ENCODE assay signal across 19 mouse cellular contexts in the genomic region with DNA sequence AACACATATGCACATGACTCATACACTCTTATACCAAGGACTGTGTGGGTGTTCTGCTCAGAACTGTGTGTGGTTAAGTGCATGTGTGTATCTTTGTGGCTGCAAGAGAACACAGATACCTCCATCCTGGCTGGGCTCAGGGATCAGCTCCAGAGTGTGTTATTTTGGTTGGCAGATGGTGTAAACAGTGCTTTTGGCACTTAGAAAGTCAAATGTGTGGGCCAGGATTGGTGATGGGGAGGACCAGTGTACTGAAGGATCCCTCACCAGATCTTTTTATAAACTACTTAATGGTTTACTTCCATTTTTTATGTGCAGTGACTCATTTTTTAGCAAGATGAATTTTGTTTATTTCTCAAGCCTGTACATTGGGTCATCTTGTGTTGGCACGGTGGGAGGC. TPM values are rescaled to one million over a fixed set of nuclear protein-coding genes. Genes with fewer than 3 reads are reported as not detected.
DNase-seq lines count a peak whose midpoint lies in the region; ATAC-seq and TF ChIP-seq lines count a peak whose summit lies in the region.
"Had no signal": no experiment of that assay in that cellular context is flagged by ENCODE, and none has a peak within 500 bp of the region (broad histone marks: within the 10 kb centered on the region; RNA-seq: fewer than 3 reads in every experiment).

No protein-coding gene starts in this region.

- no peaks in the 10 kb centered on the region for H3K4me1 ChIP-seq in lung, postnatal 0 days (ENCODE audit: insufficient read depth, low read depth, low read length)
- H3K4me1 ChIP-seq in midbrain, embryonic 15.5 days: no peaks in the 10 kb centered on the region
- H3K4me1 ChIP-seq: forebrain, embryonic 10.5 days; hindbrain, embryonic 10.5 days had no signal

- 64% methylated on average over 1 of the region's 1 CpGs for WGBS in lung, postnatal 0 days
- 97% methylated on average over 1 of the region's 1 CpGs for WGBS in midbrain, embryonic 15.5 days

- TF ChIP-seq EP300 in lung, postnatal 0 days (IDR thresholded peaks at IDR 0.05): no peak; the same call in 1 of the 2 replicates

- H3K27ac ChIP-seq in lung, postnatal 0 days (ENCODE audit: low read length): no peak overlapping the region
- no peak overlapping the region for H3K27ac ChIP-seq in midbrain, embryonic 15.5 days
- H3K27ac ChIP-seq: embryonic facial prominence, embryonic 10.5 days; forebrain, embryonic 10.5 days; heart, adult 2 months; hindbrain, embryonic 10.5 days; hindbrain, embryonic 14.5 days had no signal

- H3K4me2 ChIP-seq in lung, postnatal 0 days (replicated peaks; ENCODE audit: low read depth, low read length): no peak overlapping the region
- H3K4me2 ChIP-seq in midbrain, embryonic 15.5 days: no peak overlapping the region
- H3K4me2 ChIP-seq: heart, embryonic 12.5 days; hindbrain, embryonic 14.5 days had no signal

- no peak for TF ChIP-seq CTCF in lung, postnatal 0 days (IDR thresholded peaks at IDR 0.05)

- 0 out of 2 replicates have a peak, but pooled peaks have one; percentile 16 for ATAC-seq in lung, postnatal 0 days
- no peak for ATAC-seq in midbrain, embryonic 15.5 days (replicated peaks)
- ATAC-seq: forebrain, embryonic 14.5 days; intestine, embryonic 16.5 days had no signal

- no peaks in the 10 kb centered on the region for H3K27me3 ChIP-seq in lung, postnatal 0 days (replicated peaks; ENCODE audit: insufficient read depth, low read length)
- no peaks in the 10 kb centered on the region for H3K27me3 ChIP-seq in midbrain, embryonic 15.5 days (replicated peaks)
- H3K27me3 ChIP-seq: heart, embryonic 12.5 days had no signal

- DNase-seq in cerebellum, adult 9-10 months: peak; percentile 49
- no peak for DNase-seq in cerebellum, adult 11-12 months
- DNase-seq in lung, postnatal 0 days (ENCODE audit: low spot score): no peak
- no peak for DNase-seq in lung, postnatal 14 days
- DNase-seq in cerebellum, postnatal 14 days: peak; percentile 16 to 38
- no peak for DNase-seq in right cerebral cortex, postnatal 25 days
- DNase-seq: adrenal gland, adult 8-10 months; adrenal gland, postnatal 36 days; gastrocnemius, postnatal 36 days; heart, adult 2 months; kidney, adult 2 months had no signal

- H3K4me3 ChIP-seq in lung, postnatal 0 days (ENCODE audit: low read depth, low read length): no peak overlapping the region
- no peak overlapping the region for H3K4me3 ChIP-seq in midbrain, embryonic 15.5 days
- H3K4me3 ChIP-seq: embryonic facial prominence, embryonic 10.5 days; forebrain, embryonic 10.5 days; heart, adult 2 months; heart, embryonic 12.5 days; hindbrain, embryonic 10.5 days had no signal

- H3K36me3 ChIP-seq in lung, postnatal 0 days (ENCODE audit: insufficient read depth, low read length): no peaks in the 10 kb centered on the region
- H3K36me3 ChIP-seq in midbrain, embryonic 15.5 days (replicated peaks): no peaks in the 10 kb centered on the region
- H3K36me3 ChIP-seq: embryonic facial prominence, embryonic 10.5 days; forebrain, embryonic 10.5 days; heart, embryonic 12.5 days; hindbrain, embryonic 10.5 days had no signal

- no peaks in the 10 kb centered on the region for H3K9me3 ChIP-seq in lung, postnatal 0 days (ENCODE audit: low read length)
- H3K9me3 ChIP-seq in midbrain, embryonic 15.5 days: no peaks in the 10 kb centered on the region
- H3K9me3 ChIP-seq: hindbrain, embryonic 10.5 days had no signal

- H3K9ac ChIP-seq in lung, postnatal 0 days (replicated peaks; ENCODE audit: low read depth): no peak overlapping the region
- no peak overlapping the region for H3K9ac ChIP-seq in midbrain, embryonic 15.5 days
- H3K9ac ChIP-seq: heart, embryonic 12.5 days; hindbrain, embryonic 14.5 days had no signal

RNA-seq across cellular contexts. Expression of a gene that starts 26.2 kb away (rescaled TPM):
- polyA plus RNA-seq in lung, postnatal 0 days (2015; fragmentation: Nextera tagmentation; extraction: Ambion mirVana): 0.23 TPM in 1 of 2 replicates, not detected in the other
- polyA plus RNA-seq in midbrain, embryonic 15.5 days (2015; fragmentation: Nextera tagmentation; extraction: Ambion mirVana): not detected in 2 replicates
- polyA plus RNA-seq: forebrain, embryonic 10.5 days; forebrain, embryonic 14.5 days; heart, adult 2 months; heart, embryonic 12.5 days; hindbrain, embryonic 14.5 days; intestine, embryonic 16.5 days; kidney, adult 2 months had no signal

Comparison
In these comparisons a context has a peak if more than half of its experiments do, and no peak if none do; other contexts are left out.
1. DNase-seq: peak in cerebellum, adult 9-10 months (single experiment) and cerebellum, postnatal 14 days (2 of 2); none in cerebellum, adult 11-12 months (single experiment), lung, postnatal 0 days (single experiment), lung, postnatal 14 days (single experiment) and right cerebral cortex, postnatal 25 days (single experiment).